Mouse (Mus musculus) erythroid progenitor cell, adult 5-6 weeks (primary cell): Measurements from ENCODE around the gene Cxxc4. TPM values are rescaled to one million over a fixed set of nuclear protein-coding genes. Genes with fewer than 3 reads are reported as not detected.

Experiments
- ATAC-seq: replicated peaks from 2 replicates; pipeline ENCODE4 v1.8.0; 2016; ENCODE audit warnings: moderate number of reproducible peaks, mild to moderate bottlenecking, moderate TSS enrichment, inconsistent platforms; ENCODE audit not compliant: poor library complexity, low FRiP score, severe bottlenecking
- total RNA-seq, 2 experiments: library from RNA; stranded (forward) in 1 of 2; stranded (reverse) in 1 of 2; fragments of 150-400 nt in 1 of 2; fragments of 186-747, 209-891 nt in 1 of 2; gene quantifications; 2 replicates each; pipeline versions ENCODE4 v1.2.3 to v1.2.4; 2015 to 2017; ENCODE audit warnings: low replicate concordance in 2 of 2

The Cxxc4 gene
- total RNA-seq, 2 experiments from 2014 or later = 4.2 TPM; not detected in 1

GRCm38 (mm10) chr3:134240718-134241025 lies 4.4 kb downstream of the Cxxc4 start:
- ATAC-seq = no peak

GRCm38 (mm10) chr3:134243168-134243849 lies 7.0 kb downstream of the Cxxc4 start:
- ATAC-seq = no peak

GRCm38 (mm10) chr3:134243850-134244247 lies 7.6 kb downstream of the Cxxc4 start:
- ATAC-seq = no peak

- ATAC-seq = no peak
These were observed 17.9 kb downstream of the Cxxc4 start for GRCm38 (mm10) chr3:134254221-134254620.

- no peak for ATAC-seq
These were observed 22.4 kb downstream of the Cxxc4 start for GRCm38 (mm10) chr3:134258715-134259114.

- no peak for ATAC-seq
These were observed 23.0 kb downstream of the Cxxc4 start for GRCm38 (mm10) chr3:134259300-134259699.

- no peak for ATAC-seq
These were observed 43.4 kb downstream of the Cxxc4 start for GRCm38 (mm10) chr3:134279655-134280054.

- ATAC-seq = no peak
These were observed 45.5 kb downstream of the Cxxc4 start for GRCm38 (mm10) chr3:134281527-134282370.

GRCm38 (mm10) chr3:134295217-134295616 lies 58.9 kb downstream of the Cxxc4 start:
- no peak for ATAC-seq

- no peak for ATAC-seq
These were observed 66.6 kb downstream of the Cxxc4 start for GRCm38 (mm10) chr3:134302681-134303491.

GRCm38 (mm10) chr3:134303492-134303808 lies 67.2 kb downstream of the Cxxc4 start:
- no peak for ATAC-seq

- ATAC-seq = no peak
These were observed 70.2 kb downstream of the Cxxc4 start for GRCm38 (mm10) chr3:134306507-134306906.

- no peak for ATAC-seq
These were observed 71.5 kb downstream of the Cxxc4 start for GRCm38 (mm10) chr3:134307801-134308200.
